9 mouse cellular contexts compared by ENCODE assay signal in the genomic region with DNA sequence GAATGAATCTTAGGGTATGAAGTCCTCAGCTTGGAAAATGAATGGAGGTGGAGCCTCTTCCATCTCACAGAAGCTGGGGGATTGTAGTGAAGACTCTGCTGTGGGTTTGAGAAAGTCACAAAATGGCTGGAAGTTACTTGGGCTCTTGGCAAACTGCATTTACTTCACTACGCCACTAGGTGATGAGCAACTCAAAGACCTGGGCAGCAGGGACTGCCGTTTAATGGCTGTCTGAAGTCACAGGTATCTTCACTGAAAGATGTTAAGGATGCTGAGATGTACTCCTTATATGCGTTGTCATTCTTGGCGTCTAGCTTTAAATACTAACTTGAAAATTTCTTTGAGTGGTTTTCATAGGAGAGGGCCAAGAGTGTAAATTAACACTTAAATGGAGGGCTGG. TPM values are rescaled to one million over a fixed set of nuclear protein-coding genes. Genes with fewer than 3 reads are reported as not detected.
DNase-seq lines count a peak whose midpoint lies in the region; ATAC-seq and TF ChIP-seq lines count a peak whose summit lies in the region.
"Had no signal": no experiment of that assay in that cellular context is flagged by ENCODE, and none has a peak within 500 bp of the region (broad histone marks: within the 10 kb centered on the region; RNA-seq: fewer than 3 reads in every experiment).

No protein-coding gene starts in this region.

- no peaks in the 10 kb centered on the region for H3K9me3 ChIP-seq in liver, embryonic 11.5 days (ENCODE audit: control insufficient read depth, low read length)
- no peaks in the 10 kb centered on the region for H3K9me3 ChIP-seq in liver, embryonic 13.5 days (replicated peaks)
- H3K9me3 ChIP-seq: heart, embryonic 13.5 days had no signal

- H3K36me3 ChIP-seq in liver, adult 2 months (ENCODE audit: control insufficient read depth, insufficient read depth, low read length), result peaks cover 24% of the 10 kb centered on the region; the same call in 1 of the 2 replicates
- peaks cover 16% of the 10 kb centered on the region; the same call in 1 of the 2 replicates for H3K36me3 ChIP-seq in liver, embryonic 11.5 days (ENCODE audit: control insufficient read depth, insufficient read depth, low read length)
- peaks cover 48% of the 10 kb centered on the region for H3K36me3 ChIP-seq in liver, embryonic 13.5 days

- H3K9ac ChIP-seq in liver, adult 2 months (ENCODE audit: low read depth, low read length), result no peak overlapping the region
- no peak overlapping the region for H3K9ac ChIP-seq in liver, embryonic 11.5 days (ENCODE audit: low read depth, low read length)
- H3K9ac ChIP-seq in liver, embryonic 13.5 days, result no peak overlapping the region
- H3K9ac ChIP-seq: heart, embryonic 13.5 days had no signal

- no peak overlapping the region for H3K4me3 ChIP-seq in liver, adult 2 months (ENCODE audit: insufficient read depth, low read depth, low read length)
- H3K4me3 ChIP-seq in liver, embryonic 11.5 days (ENCODE audit: low read depth, low read length), result no peak overlapping the region
- no peak overlapping the region for H3K4me3 ChIP-seq in liver, embryonic 13.5 days (replicated peaks)
- H3K4me3 ChIP-seq: heart, embryonic 13.5 days had no signal

- no peak for TF ChIP-seq POLR2A in liver, adult 2 months (IDR thresholded peaks at IDR 0.05; ENCODE audit: extremely low read depth, insufficient read depth, low read length)

- H3K27me3 ChIP-seq in liver, adult 2 months (ENCODE audit: control insufficient read depth, insufficient read depth, low read length), result no peaks in the 10 kb centered on the region
- no peaks in the 10 kb centered on the region for H3K27me3 ChIP-seq in liver, embryonic 11.5 days (replicated peaks; ENCODE audit: control insufficient read depth, insufficient read depth, low read length)
- no peaks in the 10 kb centered on the region for H3K27me3 ChIP-seq in liver, embryonic 13.5 days
- H3K27me3 ChIP-seq: heart, embryonic 13.5 days had no signal

- peaks cover 5% of the 10 kb centered on the region; the same call in 1 of the 2 replicates for H3K4me1 ChIP-seq in liver, adult 2 months (ENCODE audit: control insufficient read depth, insufficient read depth, low read length)
- H3K4me1 ChIP-seq in liver, embryonic 11.5 days (replicated peaks; ENCODE audit: control insufficient read depth, insufficient read depth, low read length), result peaks cover 12% of the 10 kb centered on the region
- H3K4me1 ChIP-seq in liver, embryonic 13.5 days (replicated peaks), result peaks cover 28% of the 10 kb centered on the region

- DNase-seq in adrenal gland, postnatal 10 days, result peak; percentile 30
- DNase-seq in adrenal gland, adult 18-20 months (ENCODE audit: low spot score in 2 of 2), result no peak
- DNase-seq in liver, adult 2 months (ENCODE audit: extremely low read depth, low read depth, low spot score), result no peak
- DNase-seq in liver, embryonic 11.5 days (ENCODE audit: low spot score), result no peak
- peak; percentile 62 for DNase-seq in cerebellum, adult 9-10 months
- DNase-seq in liver, embryonic 13.5 days, result peak; percentile 25
- DNase-seq in thymus, postnatal 10 days (ENCODE audit: low spot score in 2 of 2), result peak; percentile 8 to 28
- no peak for DNase-seq in ovary, postnatal 10 days (ENCODE audit: low spot score)

- no peak for ATAC-seq in liver, embryonic 11.5 days (replicated peaks; ENCODE audit: low FRiP score)
- ATAC-seq in liver, embryonic 13.5 days (ENCODE audit: low read depth), result no peak

- H3K27ac ChIP-seq in liver, adult 2 months (replicated peaks; ENCODE audit: insufficient read depth, low read depth, low read length), result no peak overlapping the region
- H3K27ac ChIP-seq in liver, embryonic 11.5 days (ENCODE audit: low read depth, low read length), result no peak overlapping the region
- H3K27ac ChIP-seq in liver, embryonic 13.5 days, result no peak overlapping the region
- H3K27ac ChIP-seq: heart, embryonic 13.5 days had no signal

- TF ChIP-seq CTCF in liver, adult 2 months (IDR thresholded peaks at IDR 0.05; ENCODE audit: low read depth, low read length), result peak; percentile 72

- peaks cover 8% of the 10 kb centered on the region; the same call in 1 of the 2 replicates for H3K79me2 ChIP-seq in liver, adult 2 months (ENCODE audit: control insufficient read depth, insufficient read depth, low read length)

- WGBS in liver, adult 2 months, result 67% methylated on average over 4 of the region's 4 CpGs
- 60% methylated on average over 4 of the region's 4 CpGs for WGBS in liver, embryonic 11.5 days
- 51% methylated on average over 4 of the region's 4 CpGs for WGBS in liver, embryonic 13.5 days (ENCODE audit: insufficient replicate concordance)

- no peak overlapping the region for H3K4me2 ChIP-seq in liver, embryonic 11.5 days
- H3K4me2 ChIP-seq in liver, embryonic 13.5 days, result no peak overlapping the region
- H3K4me2 ChIP-seq: heart, embryonic 13.5 days had no signal

RNA-seq across cellular contexts. Expression of gene Pcbp1, which starts 19.1 kb away (rescaled TPM):
- total RNA-seq in adrenal gland, postnatal 10 days (2021), result 100 to 1,000 TPM; 233 to 243 TPM
- total RNA-seq in adrenal gland, adult 18-20 months (2021), result 100 to 1,000 TPM; 331 to 339 TPM
- total RNA-seq in liver, adult 2 months (2014; rRNA removed), result 38.2 and 59.7 TPM in 2 replicates
- 119 and 138 TPM in 2 replicates for polyA plus RNA-seq in liver, adult 2 months (2012; rRNA removed)
- 543 and 554 TPM in 2 replicates for polyA plus RNA-seq in liver, embryonic 11.5 days (2014; fragmentation: Nextera tagmentation; extraction: Ambion mirVana)
- 327 and 339 TPM in 2 replicates for polyA plus RNA-seq in liver, embryonic 13.5 days (2015; fragmentation: Nextera tagmentation; extraction: Ambion mirVana)

Comparison
In these comparisons a context has a peak if more than half of its experiments do, and no peak if none do; other contexts are left out.
1. DNase-seq: peak in adrenal gland, postnatal 10 days (single experiment), cerebellum, adult 9-10 months (single experiment), liver, embryonic 13.5 days (single experiment) and thymus, postnatal 10 days (2 of 2); none in adrenal gland, adult 18-20 months (0 of 2), liver, adult 2 months (single experiment), liver, embryonic 11.5 days (single experiment) and ovary, postnatal 10 days (single experiment).